Mouse (Mus musculus) megakaryocyte progenitor cell, adult 5-6 weeks (primary cell): ENCODE measurements around the gene Rcvrn. TPM values are rescaled to one million over a fixed set of nuclear protein-coding genes. Genes with fewer than 3 reads are reported as not detected.

Source experiments
- ATAC-seq: replicated peaks from 2 replicates; pipeline ENCODE4 v1.8.0; 2016; ENCODE audit warnings: mild to moderate bottlenecking, moderate TSS enrichment, inconsistent platforms; ENCODE audit not compliant: poor library complexity
- total RNA-seq, 2 experiments: library from RNA; stranded (forward) in 1 of 2; stranded (reverse) in 1 of 2; fragments of 157-497, 149-512 nt in 1 of 2; fragments of 200-1000 nt in 1 of 2; gene quantifications; 2 replicates each; pipeline versions ENCODE4 v1.2.3 to v1.2.4; 2015 to 2017

Rcvrn gene
- total RNA-seq (2015) (not detected in 2 replicates), total RNA-seq (2017) (not detected in 2 replicates)

- ATAC-seq: peak; percentile 71
These were observed at the start of gene Rcvrn for GRCm38 (mm10) chr11:67694703-67695376. Gene Rcvrn (plus strand): TSS chr11:67695326.

- peak; percentile 88 for ATAC-seq
These were observed 47.4 kb upstream of the Rcvrn start for GRCm38 (mm10) chr11:67647745-67648144.

GRCm38 (mm10) chr11:67648651-67649407 is 46.3 kb upstream of the Rcvrn start:
- no peak for ATAC-seq

GRCm38 (mm10) chr11:67649971-67650707 is 45.0 kb upstream of the Rcvrn start:
- ATAC-seq: no peak

GRCm38 (mm10) chr11:67651731-67652130 is 43.4 kb upstream of the Rcvrn start:
- ATAC-seq: no peak

GRCm38 (mm10) chr11:67652194-67652892 is 42.8 kb upstream of the Rcvrn start:
- ATAC-seq: peak; percentile 37

- ATAC-seq: no peak
These were observed 42.3 kb upstream of the Rcvrn start for GRCm38 (mm10) chr11:67652893-67653255.

GRCm38 (mm10) chr11:67653521-67654090 is 41.5 kb upstream of the Rcvrn start:
- ATAC-seq: no peak

- ATAC-seq: no peak
These were observed 40.6 kb upstream of the Rcvrn start for GRCm38 (mm10) chr11:67654514-67654913.

- ATAC-seq: no peak
These were observed 39.7 kb upstream of the Rcvrn start for GRCm38 (mm10) chr11:67655236-67655959.

GRCm38 (mm10) chr11:67656366-67656765 is 38.8 kb upstream of the Rcvrn start:
- no peak; the same call in 1 of the 2 replicates for ATAC-seq

GRCm38 (mm10) chr11:67656811-67657210 is 38.3 kb upstream of the Rcvrn start:
- ATAC-seq: no peak

- peak; percentile 84 for ATAC-seq
These were observed 37.3 kb upstream of the Rcvrn start for GRCm38 (mm10) chr11:67657685-67658382.

GRCm38 (mm10) chr11:67661465-67661864 is 33.7 kb upstream of the Rcvrn start:
- ATAC-seq: no peak

GRCm38 (mm10) chr11:67663437-67663836 is 31.7 kb upstream of the Rcvrn start:
- ATAC-seq: no peak

GRCm38 (mm10) chr11:67664261-67664660 is 30.9 kb upstream of the Rcvrn start:
- no peak for ATAC-seq

- no peak for ATAC-seq
These were observed 30.2 kb upstream of the Rcvrn start for GRCm38 (mm10) chr11:67664918-67665317.

- no peak for ATAC-seq
These were observed 29.0 kb upstream of the Rcvrn start for GRCm38 (mm10) chr11:67666129-67666528.
